Mouse (Mus musculus): Measurements from ENCODE around the gene H2afy. TPM values are rescaled to one million over a fixed set of nuclear protein-coding genes. Genes with fewer than 3 reads are reported as not detected.

The H2afy gene
- polyA plus RNA-seq, 1 experiment from 2014 or later, result 548 TPM

Other genes starting within 250 kb of the H2afy start
- 0.52 and 0.53 TPM in 2 replicates for gene Tifab, start 42.5 kb upstream of the H2afy start, polyA plus RNA-seq (2015; fragmentation: Nextera tagmentation; extraction: Ambion mirVana)
- gene Neurog1, start 115.8 kb upstream of the H2afy start, polyA plus RNA-seq (2015; fragmentation: Nextera tagmentation; extraction: Ambion mirVana), result 13.0 and 13.1 TPM in 2 replicates
- gene Cxcl14, start 160.2 kb upstream of the H2afy start, polyA plus RNA-seq (2015; fragmentation: Nextera tagmentation; extraction: Ambion mirVana), result 6.6 and 11.3 TPM in 2 replicates